Mouse (Mus musculus): ENCODE measurements around the gene Grb10. TPM values are rescaled to one million over a fixed set of nuclear protein-coding genes. Genes with fewer than 3 reads are reported as not detected.

Gene Grb10
- polyA plus RNA-seq, 1 experiment from 2014 or later = 121 TPM

DNA sequence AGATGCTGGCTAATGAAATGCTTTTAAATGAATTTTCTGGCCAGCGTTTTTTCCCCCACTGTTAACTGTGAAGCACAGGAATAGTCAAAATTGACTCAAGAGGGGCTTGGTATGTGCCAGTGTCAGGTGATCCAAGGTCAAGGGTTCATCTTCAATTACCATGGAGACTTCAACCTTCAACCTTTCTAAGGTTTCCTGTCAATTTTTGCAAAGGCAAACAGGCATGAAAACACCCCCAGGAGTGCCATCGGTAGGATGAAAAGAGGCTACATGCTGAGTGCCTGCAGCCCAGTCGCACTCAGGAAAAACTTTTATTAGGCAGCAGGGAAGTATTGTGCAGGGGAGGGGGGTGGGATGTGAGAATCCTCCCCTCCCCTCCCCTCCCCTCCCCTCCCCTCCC is 152.6 kb downstream of the Grb10 start:
- H3K36me3 ChIP-seq (replicated peaks; ENCODE audit: insufficient read depth, low read length) = no peaks in the 10 kb centered on the region; the same call in 1 of the 2 replicates
- H3K9me3 ChIP-seq (ENCODE audit: low read length) = no peaks in the 10 kb centered on the region; the same call in 1 of the 2 replicates
- no peak for TF ChIP-seq CTCF (IDR thresholded peaks at IDR 0.05; ENCODE audit: low read depth)
- no peak for TF ChIP-seq EP300 (IDR thresholded peaks at IDR 0.05; ENCODE audit: low read depth)
- no peak overlapping the region for H3K4me2 ChIP-seq (ENCODE audit: low read depth, low read length)
- no peaks in the 10 kb centered on the region for H3K27me3 ChIP-seq (ENCODE audit: insufficient read depth, low read length)
- no peak overlapping the region for H3K9ac ChIP-seq (replicated peaks)
- H3K4me3 ChIP-seq (ENCODE audit: low read depth, low read length) = no peak overlapping the region
- peak overlapping the region; percentile 24; the same call in 1 of the 2 replicates for H3K27ac ChIP-seq (ENCODE audit: low read depth)
- 28% methylated on average over 3 of the region's 3 CpGs for WGBS (ENCODE audit: insufficient replicate concordance)
- ATAC-seq (no peak), DNase-seq (no peak)
- H3K4me1 ChIP-seq (ENCODE audit: insufficient read depth) = peaks cover 40% of the 10 kb centered on the region

DNA sequence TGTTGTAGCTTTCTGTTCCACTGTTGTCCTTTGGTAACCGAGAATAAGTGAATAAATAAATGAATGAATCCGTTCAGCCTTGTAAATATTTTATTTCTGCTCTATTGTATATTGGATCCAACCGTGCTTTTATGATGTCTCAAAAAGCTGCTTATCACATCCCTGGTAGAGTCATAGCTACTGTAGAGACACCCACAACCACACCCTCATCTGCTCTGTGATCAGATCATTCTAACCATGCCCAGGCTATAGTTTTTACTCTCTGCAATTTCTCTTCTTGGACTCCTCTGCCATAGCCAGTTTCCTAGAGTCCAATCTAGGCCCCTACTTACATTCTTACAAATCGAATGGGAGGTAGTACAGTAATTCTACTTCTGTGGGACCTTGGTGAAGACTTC is 153.2 kb downstream of the Grb10 start:
- H3K4me1 ChIP-seq (ENCODE audit: insufficient read depth) = peaks cover 40% of the 10 kb centered on the region
- no peaks in the 10 kb centered on the region; the same call in 1 of the 2 replicates for H3K9me3 ChIP-seq (ENCODE audit: low read length)
- H3K27ac ChIP-seq (ENCODE audit: low read depth) = peak overlapping the region; percentile 24; the same call in 1 of the 2 replicates
- H3K4me3 ChIP-seq (ENCODE audit: low read depth, low read length) = no peak overlapping the region
- DNase-seq = no peak
- H3K36me3 ChIP-seq (replicated peaks; ENCODE audit: insufficient read depth, low read length) = no peaks in the 10 kb centered on the region; the same call in 1 of the 2 replicates
- no peak overlapping the region for H3K9ac ChIP-seq (replicated peaks)
- TF ChIP-seq EP300 (IDR thresholded peaks at IDR 0.05; ENCODE audit: low read depth) = peak; percentile 18; the same call in 1 of the 2 replicates
- TF ChIP-seq CTCF (IDR thresholded peaks at IDR 0.05; ENCODE audit: low read depth) = no peak
- H3K4me2 ChIP-seq (ENCODE audit: low read depth, low read length) = peak overlapping the region; percentile 47
- H3K27me3 ChIP-seq (ENCODE audit: insufficient read depth, low read length) = no peaks in the 10 kb centered on the region
- ATAC-seq = peak; percentile 75
- 38% methylated on average over 4 of the region's 4 CpGs for WGBS (ENCODE audit: insufficient replicate concordance)

DNA sequence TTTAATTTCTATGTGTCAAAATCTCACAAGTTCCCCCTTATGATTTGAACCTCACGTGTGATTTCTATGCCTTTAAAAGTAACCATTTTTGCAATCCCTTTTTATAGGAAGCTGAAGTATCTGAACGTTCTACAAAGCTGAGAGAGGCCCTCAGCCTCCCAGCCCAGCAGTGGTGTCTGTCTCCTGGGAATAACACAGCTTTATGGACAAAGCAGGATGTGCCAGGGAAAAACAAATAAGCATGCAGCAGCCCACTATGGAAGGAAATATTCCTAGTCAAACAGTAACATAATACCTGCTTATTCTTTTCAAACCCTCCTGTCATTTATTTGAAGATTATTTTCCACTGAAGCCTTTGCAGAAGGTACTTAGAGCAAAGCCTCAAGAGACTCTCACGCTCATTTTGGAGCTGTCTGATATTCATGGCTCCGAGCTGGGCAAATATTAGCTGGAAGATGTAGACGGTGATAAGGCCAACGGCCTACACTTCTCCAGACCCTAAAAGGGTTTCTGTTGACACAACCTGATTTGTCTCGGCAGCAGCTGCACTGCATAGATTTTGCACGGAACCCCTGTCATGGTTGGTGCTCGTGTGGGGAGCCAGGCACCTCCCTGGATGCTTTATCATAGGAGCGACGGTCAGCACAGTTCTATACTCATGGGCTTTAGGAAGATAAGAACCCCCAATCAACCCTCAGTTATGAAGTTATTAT is 153.8 kb downstream of the Grb10 start:
- no peak for DNase-seq
- no peak overlapping the region for H3K9ac ChIP-seq (replicated peaks)
- no peaks in the 10 kb centered on the region for H3K9me3 ChIP-seq (ENCODE audit: low read length)
- 29% methylated on average over 11 of the region's 11 CpGs for WGBS (ENCODE audit: insufficient replicate concordance)
- H3K27me3 ChIP-seq (ENCODE audit: insufficient read depth, low read length) = no peaks in the 10 kb centered on the region
- no peak overlapping the region for H3K4me3 ChIP-seq (ENCODE audit: low read depth, low read length)
- no peak for TF ChIP-seq CTCF (IDR thresholded peaks at IDR 0.05; ENCODE audit: low read depth)
- TF ChIP-seq EP300 (IDR thresholded peaks at IDR 0.05; ENCODE audit: low read depth) = peak; percentile 72
- peak; percentile 82 for ATAC-seq
- H3K36me3 ChIP-seq (replicated peaks; ENCODE audit: insufficient read depth, low read length) = no peaks in the 10 kb centered on the region
- H3K4me2 ChIP-seq (ENCODE audit: low read depth, low read length) = peak overlapping the region; percentile 47
- H3K27ac ChIP-seq (ENCODE audit: low read depth) = no peak overlapping the region
- peaks cover 40% of the 10 kb centered on the region for H3K4me1 ChIP-seq (ENCODE audit: insufficient read depth)

DNA sequence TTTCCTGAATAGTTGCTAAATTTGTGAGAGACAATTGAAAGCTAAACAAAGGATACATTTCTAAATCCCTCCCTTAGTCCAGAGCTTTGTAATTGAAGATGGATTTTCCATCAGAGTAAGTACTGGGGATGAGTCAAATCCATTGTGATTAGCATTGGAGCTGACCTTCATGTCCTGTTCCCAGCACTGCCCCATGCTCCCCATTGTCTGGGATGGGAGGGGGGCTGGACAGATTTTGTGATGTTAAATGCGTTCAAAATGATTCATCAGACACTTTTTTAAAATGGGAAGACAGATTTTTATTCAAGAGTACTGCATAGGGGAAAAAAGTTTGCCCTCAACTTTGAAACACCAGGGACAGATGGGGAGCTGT is 156.7 kb downstream of the Grb10 start:
- Histone ChIP-seq H3K27me3 (ENCODE audit: insufficient read depth, low read length) (no peaks in the 10 kb centered on the region), H3K4me3 (ENCODE audit: low read depth, low read length) (no peak overlapping the region), H3K9ac (replicated peaks) (no peak overlapping the region), H3K4me1 (ENCODE audit: insufficient read depth) (peaks cover 37% of the 10 kb centered on the region), H3K9me3 (ENCODE audit: low read length) (no peaks in the 10 kb centered on the region), H3K27ac (ENCODE audit: low read depth) (no peak overlapping the region), H3K4me2 (ENCODE audit: low read depth, low read length) (no peak overlapping the region), H3K36me3 (replicated peaks; ENCODE audit: insufficient read depth, low read length) (no peaks in the 10 kb centered on the region)
- no peak for DNase-seq
- WGBS (ENCODE audit: insufficient replicate concordance) = 74% methylated on average over 1 of the region's 1 CpGs
- TF ChIP-seq EP300 (IDR thresholded peaks at IDR 0.05; ENCODE audit: low read depth) (no peak), CTCF (IDR thresholded peaks at IDR 0.05; ENCODE audit: low read depth) (no peak)
- no peak for ATAC-seq

GRCm38 (mm10) chr11:11881026-11881782 is 157.3 kb downstream of the Grb10 start:
- peaks cover 32% of the 10 kb centered on the region for H3K4me1 ChIP-seq (ENCODE audit: insufficient read depth)
- no peaks in the 10 kb centered on the region for H3K27me3 ChIP-seq (ENCODE audit: insufficient read depth, low read length)
- whole genome bisulfite sequencing (ENCODE audit: insufficient replicate concordance) = 69% methylated on average over 13 of the region's 13 CpGs
- no peaks in the 10 kb centered on the region for H3K36me3 ChIP-seq (replicated peaks; ENCODE audit: insufficient read depth, low read length)
- no peaks in the 10 kb centered on the region for H3K9me3 ChIP-seq (ENCODE audit: low read length)
- no peak overlapping the region for H3K4me2 ChIP-seq (ENCODE audit: low read depth, low read length)
- no peak for DNase-seq
- no peak for TF ChIP-seq CTCF (IDR thresholded peaks at IDR 0.05; ENCODE audit: low read depth)
- TF ChIP-seq EP300 (IDR thresholded peaks at IDR 0.05; ENCODE audit: low read depth) = no peak
- H3K27ac ChIP-seq (ENCODE audit: low read depth) = no peak overlapping the region
- ATAC-seq = no peak
- no peak overlapping the region for H3K4me3 ChIP-seq (ENCODE audit: low read depth, low read length)
- no peak overlapping the region for H3K9ac ChIP-seq (replicated peaks)

Other genes with a start within 250 kb of the Grb10 start
- 26.1 and 31.2 TPM in 2 replicates for gene Fignl1, start 229.7 kb downstream of the Grb10 start, polyA plus RNA-seq (2015; fragmentation: Nextera tagmentation; extraction: Ambion mirVana)
- 17.5 and 19.5 TPM in 2 replicates for gene Ddc, start 140.5 kb downstream of the Grb10 start, polyA plus RNA-seq (2015; fragmentation: Nextera tagmentation; extraction: Ambion mirVana)

Data from liver, postnatal 0 days (tissue).